Mouse (Mus musculus) heart, embryonic 16.5 days (tissue): ENCODE data around the gene Hilpda. TPM values are rescaled to one million over a fixed set of nuclear protein-coding genes. Genes with fewer than 3 reads are reported as not detected.

Source experiments
- ATAC-seq: fragments of 200-750 bp; cut with Nextera tagmentation; replicated peaks from 2 replicates; pipeline ENCODE4 v1.8.0; 2017; ENCODE audit warnings: moderate number of reproducible peaks; ENCODE audit not compliant: insufficient read depth, low FRiP score; ENCODE audit errors: extremely low read depth
- H3K27ac ChIP-seq: fragments of 300-500 bp; sonication (generic); 2 replicates; pipeline ENCODE4 v1.5.1; 2014; ENCODE audit warnings: mild to moderate bottlenecking, low read length, control low read depth, moderate library complexity
- H3K27me3 ChIP-seq: fragments of 300-500 bp; sonication (generic); 2 replicates; pipeline ENCODE4 v1.6.1; 2014; ENCODE audit warnings: low read length, mixed read lengths; ENCODE audit not compliant: control insufficient read depth, insufficient read depth
- H3K36me3 ChIP-seq: fragments of 300-500 bp; sonication (generic); 2 replicates; pipeline ENCODE4 v1.6.1; 2014; ENCODE audit not compliant: control insufficient read depth, insufficient read depth
- H3K4me1 ChIP-seq: fragments of 300-500 bp; sonication (generic); 2 replicates; pipeline ENCODE4 v1.6.1; 2014; ENCODE audit warnings: low read length, mixed read lengths; ENCODE audit not compliant: control insufficient read depth, insufficient read depth
- H3K4me2 ChIP-seq: fragments of 300-500 bp; sonication (generic); 2 replicates; pipeline ENCODE4 v1.6.1; 2014; ENCODE audit warnings: low read depth, mild to moderate bottlenecking, control low read depth, low read length
- H3K4me3 ChIP-seq: fragments of 300-500 bp; sonication (generic); 2 replicates; pipeline ENCODE4 v1.5.1; 2014; ENCODE audit warnings: mild to moderate bottlenecking, control low read depth, low read length
- H3K9ac ChIP-seq: fragments of 300-500 bp; sonication (generic); 2 replicates; pipeline ENCODE4 v1.6.1; 2014; ENCODE audit warnings: low read length, control low read depth
- H3K9me3 ChIP-seq: fragments of 300-500 bp; sonication (generic); replicated peaks from 2 replicates; pipeline ENCODE4 v1.6.1; 2016; ENCODE audit warnings: low read length; ENCODE audit not compliant: control insufficient read depth
- WGBS: fragments of 180-500 bp; shearing (Covaris S2); extraction: QIAGEN DNeasy Blood & Tissue Kit; methylation state at CpG from one replicate; pipeline ENCODE4 v1.1.7; 2014; 5-methylcytosine and 5-hydroxymethylcytosine counted together
- polyA plus RNA-seq: library from polyadenylated mRNA; unstranded; fragments of >200 nt; fragmentation: Nextera tagmentation; extraction: Ambion mirVana; gene quantifications from 2 replicates; pipeline ENCODE4 v1.2.1, GENCODE M21; 2015

Gene Hilpda
- polyA plus RNA-seq = 23.4 and 25.4 TPM in 2 replicates

- ATAC-seq = peak; percentile 96
- Histone ChIP-seq H3K4me3 (peak within 1 kb of the TSS; percentile 75), H3K27ac (peak within 1 kb of the TSS; percentile 90), H3K9me3 (no peaks in the 10 kb centered on the region), H3K36me3 (peaks cover 5% of the 10 kb centered on the region), H3K27me3 (no peaks in the 10 kb centered on the region), H3K4me2 (peak within 1 kb of the TSS; percentile 82), H3K9ac (peak within 1 kb of the TSS; percentile 84), H3K4me1 (peaks cover 10% of the 10 kb centered on the region)
- under 1% methylated on average over 45 of the region's 46 CpGs for WGBS
These were observed at the start of gene Hilpda for GRCm38 (mm10) chr6:29272312-29273072. TSS of gene Hilpda (plus strand) at chr6:29272488.

GRCm38 (mm10) chr6:29229265-29229913 is 42.9 kb upstream of the Hilpda start:
- no peak overlapping the region for H3K27ac ChIP-seq
- 58% methylated on average over 6 of the region's 6 CpGs for WGBS
- no peak for ATAC-seq
- H3K4me2 ChIP-seq = no peak overlapping the region
- H3K4me1 ChIP-seq = no peaks in the 10 kb centered on the region; the same call in 1 of the 2 replicates
- H3K27me3 ChIP-seq = no peaks in the 10 kb centered on the region
- no peak overlapping the region for H3K4me3 ChIP-seq
- no peak overlapping the region for H3K9ac ChIP-seq
- H3K36me3 ChIP-seq = no peaks in the 10 kb centered on the region
- no peaks in the 10 kb centered on the region for H3K9me3 ChIP-seq

GRCm38 (mm10) chr6:29230386-29230785 is 41.9 kb upstream of the Hilpda start:
- Histone ChIP-seq H3K9me3 (no peaks in the 10 kb centered on the region), H3K36me3 (no peaks in the 10 kb centered on the region), H3K27ac (no peak overlapping the region), H3K9ac (no peak overlapping the region), H3K4me1 (no peaks in the 10 kb centered on the region; the same call in 1 of the 2 replicates), H3K4me2 (no peak overlapping the region), H3K27me3 (no peaks in the 10 kb centered on the region), H3K4me3 (no peak overlapping the region)
- WGBS = 57% methylated on average over 6 of the region's 6 CpGs
- ATAC-seq = no peak

- Histone ChIP-seq H3K4me2 (no peak overlapping the region), H3K27ac (peak overlapping the region; percentile 66; the same call in 1 of the 2 replicates), H3K4me3 (no peak overlapping the region), H3K27me3 (no peaks in the 10 kb centered on the region), H3K9me3 (no peaks in the 10 kb centered on the region), H3K36me3 (no peaks in the 10 kb centered on the region), H3K4me1 (no peaks in the 10 kb centered on the region; the same call in 1 of the 2 replicates), H3K9ac (no peak overlapping the region)
- no peak for ATAC-seq
- 69% methylated on average over 3 of the region's 3 CpGs for WGBS
These were observed 40.5 kb upstream of the Hilpda start for GRCm38 (mm10) chr6:29231799-29232198.

GRCm38 (mm10) chr6:29232321-29232720 is 40.0 kb upstream of the Hilpda start:
- no peaks in the 10 kb centered on the region for H3K9me3 ChIP-seq
- H3K4me3 ChIP-seq = no peak overlapping the region
- peak overlapping the region; percentile 4; the same call in 1 of the 2 replicates for H3K27ac ChIP-seq
- H3K27me3 ChIP-seq = no peaks in the 10 kb centered on the region
- no peaks in the 10 kb centered on the region; the same call in 1 of the 2 replicates for H3K4me1 ChIP-seq
- H3K9ac ChIP-seq = peak overlapping the region; percentile 4; the same call in 1 of the 2 replicates
- no peaks in the 10 kb centered on the region for H3K36me3 ChIP-seq
- H3K4me2 ChIP-seq = no peak overlapping the region
- no peak for ATAC-seq
- 72% methylated on average over 6 of the region's 6 CpGs for WGBS

GRCm38 (mm10) chr6:29233710-29234109 is 38.6 kb upstream of the Hilpda start:
- H3K27ac ChIP-seq = no peak overlapping the region
- no peak overlapping the region for H3K9ac ChIP-seq
- H3K36me3 ChIP-seq = no peaks in the 10 kb centered on the region
- H3K4me3 ChIP-seq = no peak overlapping the region
- no peak overlapping the region for H3K4me2 ChIP-seq
- 59% methylated on average over 3 of the region's 3 CpGs for WGBS
- no peaks in the 10 kb centered on the region; the same call in 1 of the 2 replicates for H3K4me1 ChIP-seq
- no peaks in the 10 kb centered on the region for H3K27me3 ChIP-seq
- H3K9me3 ChIP-seq = no peaks in the 10 kb centered on the region
- no peak for ATAC-seq

GRCm38 (mm10) chr6:29234272-29234671 is 38.0 kb upstream of the Hilpda start:
- WGBS = 41% methylated on average over 8 of the region's 8 CpGs
- no peak for ATAC-seq

GRCm38 (mm10) chr6:29240806-29241205 is 31.5 kb upstream of the Hilpda start:
- H3K36me3 ChIP-seq = no peaks in the 10 kb centered on the region
- H3K4me1 ChIP-seq = no peaks in the 10 kb centered on the region
- H3K27ac ChIP-seq = no peak overlapping the region
- H3K27me3 ChIP-seq = no peaks in the 10 kb centered on the region
- H3K4me3 ChIP-seq = no peak overlapping the region
- WGBS = 30% methylated on average over 2 of the region's 2 CpGs
- H3K4me2 ChIP-seq = no peak overlapping the region
- no peak for ATAC-seq
- H3K9ac ChIP-seq = no peak overlapping the region
- no peaks in the 10 kb centered on the region for H3K9me3 ChIP-seq

More at GRCm38 (mm10) chr6:29234272-29234671, 38.0 kb upstream of the Hilpda start:
- no peak overlapping the region for H3K27ac ChIP-seq
- H3K27me3 ChIP-seq = no peaks in the 10 kb centered on the region
- H3K9ac ChIP-seq = no peak overlapping the region
- no peaks in the 10 kb centered on the region; the same call in 1 of the 2 replicates for H3K4me1 ChIP-seq
- H3K4me3 ChIP-seq = no peak overlapping the region
- H3K36me3 ChIP-seq = no peaks in the 10 kb centered on the region
- no peak overlapping the region for H3K4me2 ChIP-seq
- H3K9me3 ChIP-seq = no peaks in the 10 kb centered on the region

GRCm38 (mm10) chr6:29241697-29242096 is 30.6 kb upstream of the Hilpda start:
- Histone ChIP-seq H3K9ac (no peak overlapping the region), H3K27me3 (no peaks in the 10 kb centered on the region), H3K4me1 (no peaks in the 10 kb centered on the region), H3K4me2 (no peak overlapping the region), H3K9me3 (no peaks in the 10 kb centered on the region), H3K27ac (no peak overlapping the region), H3K36me3 (no peaks in the 10 kb centered on the region), H3K4me3 (no peak overlapping the region)
- 44% methylated on average over 2 of the region's 2 CpGs for WGBS
- ATAC-seq = no peak
